Mouse (Mus musculus) gastrocnemius, postnatal 36 days (tissue): ENCODE data around the gene Fbxo11. TPM values are rescaled to one million over a fixed set of nuclear protein-coding genes. Genes with fewer than 3 reads are reported as not detected.
"Not testable (repeated sequence)": the region's sequence is repeated elsewhere in the genome, so short reads cannot be mapped to it uniquely, and the experiment has no call there.

ENCODE experiments used
- DNase-seq, 2 experiments: peaks; one replicate each; pipeline ENCODE4 v3.0.0; 2022
- intact Hi-C: fragments of 180-260 bp; cut with DNase I; formaldehyde crosslinking; loops from one replicate; pipeline ENCODE4 v1.15.1; 2025
- total RNA-seq, 2 experiments: library from RNA; stranded (reverse); gene quantifications; 2 replicates each; pipeline ENCODE4 v1.2.3; 2021

The Fbxo11 gene
- total RNA-seq, 2 experiments from 2014 or later = 25.5 to 28.0 TPM

DNA sequence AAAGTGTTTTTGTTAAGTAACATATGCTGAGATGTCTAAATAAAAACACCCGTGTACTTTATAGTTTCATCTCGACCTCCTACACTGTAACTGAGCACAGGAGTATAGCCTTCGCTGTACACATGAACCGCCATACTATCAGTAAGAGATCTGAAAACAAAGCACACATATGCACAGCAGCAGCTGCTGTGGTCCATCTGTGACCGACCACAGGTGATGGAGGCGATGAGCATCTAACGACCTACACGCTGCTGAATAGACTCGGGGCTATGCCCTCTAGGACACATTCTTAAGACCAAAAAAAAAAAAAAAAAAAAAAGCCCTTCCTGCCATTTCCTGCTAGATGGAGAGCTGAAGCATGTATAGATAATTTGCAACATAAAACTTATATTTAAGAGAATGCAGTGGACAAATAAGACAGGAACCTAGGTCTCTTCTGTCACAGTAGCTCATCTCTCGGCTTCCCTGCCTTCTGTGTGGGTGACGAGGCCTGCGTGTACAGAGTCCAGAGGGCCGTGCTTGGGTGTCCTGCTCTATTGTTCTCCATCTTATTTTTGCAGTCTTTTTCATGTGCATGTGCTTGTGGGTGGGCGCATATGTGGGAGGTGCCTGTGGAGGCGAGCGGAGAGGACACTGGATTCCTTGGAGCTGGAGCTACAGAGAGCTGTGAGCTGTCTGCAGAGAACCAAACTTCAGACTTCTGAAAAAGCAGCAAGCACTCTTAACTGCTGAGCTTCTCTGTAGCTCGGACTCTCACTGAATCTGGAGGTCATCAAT, 35.7 kb downstream of the Fbxo11 start:
- intact Hi-C loops = loop anchor here (2.0 to 10.0 kb wide), 3 partner anchors 38 to 485 kb away; partner anchors contain the start of gene Fbxo11
- no peak for DNase-seq

DNA sequence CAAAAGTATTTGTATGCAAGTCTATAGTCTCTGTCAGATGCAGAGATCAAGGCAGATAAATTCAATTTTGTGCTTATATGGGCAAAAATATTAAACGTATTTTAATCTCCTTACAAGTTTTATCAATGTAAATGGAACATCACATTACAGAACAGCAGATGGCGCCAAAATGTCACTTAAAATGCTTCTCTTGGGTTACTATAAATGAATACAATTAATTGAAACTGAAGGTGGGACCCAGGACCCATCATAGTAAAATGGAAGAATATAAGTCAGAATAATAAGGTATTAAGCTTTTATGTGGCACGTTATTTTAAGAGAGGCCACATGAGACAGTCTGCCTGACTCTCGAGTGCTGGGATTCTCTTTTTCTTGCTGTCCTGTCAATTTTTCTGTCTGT, 39.9 kb downstream of the Fbxo11 start:
- no peak for DNase-seq
- intact Hi-C loops = loop anchor here (5.0 to 10.0 kb wide), 2 partner anchors 42 to 490 kb away; partner anchors contain the start of gene Fbxo11

DNA sequence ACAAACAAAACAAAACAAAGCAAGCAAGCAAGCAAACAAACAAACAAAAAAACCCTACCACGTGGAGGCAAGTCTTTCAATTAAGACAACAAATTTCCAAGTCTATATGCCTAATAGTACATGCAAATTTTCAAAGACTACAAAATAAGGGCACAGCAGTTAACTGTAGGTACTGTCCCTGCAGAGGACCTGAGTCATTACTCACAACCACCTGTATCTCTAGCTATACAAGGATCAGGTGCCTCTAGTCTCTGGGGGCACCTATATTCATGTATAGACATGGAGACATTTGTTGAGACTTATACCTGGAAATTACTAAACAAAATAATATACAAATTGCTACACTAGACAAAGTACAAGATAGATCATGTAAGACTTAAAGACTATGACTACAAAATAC, 41.2 kb downstream of the Fbxo11 start:
- DNase-seq = no peak
- intact Hi-C loops = loop anchor here (10.0 kb wide), 1 partner anchor 491 kb away; no protein-coding TSS in a partner anchor

DNA sequence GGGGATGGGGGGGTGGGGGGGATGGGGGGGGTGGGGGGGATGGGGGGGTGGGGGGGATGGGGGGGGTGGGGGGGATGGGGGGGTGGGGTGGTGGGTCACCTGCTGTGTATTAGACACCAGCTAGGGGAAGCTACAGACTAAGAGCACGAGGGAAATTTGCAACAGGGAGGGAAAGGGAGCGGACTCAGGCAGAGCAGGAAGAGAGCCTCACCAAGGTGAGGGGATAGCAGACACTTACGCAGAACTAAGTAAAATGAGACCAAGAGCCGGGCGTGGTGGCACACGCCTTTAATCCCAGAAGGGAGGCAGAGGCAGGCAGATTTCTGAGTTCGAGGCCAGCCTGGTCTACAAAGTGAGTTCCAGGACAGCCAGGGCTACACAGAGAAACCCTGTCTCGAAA, 49.1 kb downstream of the Fbxo11 start:
- intact Hi-C loops = loop anchor here (1.0 kb wide), 1 partner anchor 19 kb away; no protein-coding TSS in a partner anchor
- DNase-seq = not testable (repeated sequence)

DNA sequence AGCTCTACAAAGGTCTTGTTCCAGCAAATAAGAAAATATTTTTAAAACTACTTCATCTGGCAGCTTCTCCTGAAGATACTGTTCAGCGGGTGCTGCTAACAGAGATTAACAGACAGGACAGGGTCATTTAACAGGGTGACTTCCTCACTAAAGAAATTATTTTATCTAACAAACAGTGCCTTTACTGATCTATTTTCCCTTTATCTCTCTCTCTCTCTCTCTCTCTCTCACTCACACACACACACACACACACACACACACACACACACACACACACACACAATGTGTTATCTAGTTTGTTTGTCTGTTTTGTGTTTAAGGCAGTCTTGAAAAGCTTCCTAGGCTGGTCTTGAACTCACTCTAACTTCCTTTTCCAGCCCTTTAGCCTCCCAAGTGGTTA, 50.6 kb downstream of the Fbxo11 start:
- no peak for DNase-seq
- intact Hi-C loops = no loop called here

DNA sequence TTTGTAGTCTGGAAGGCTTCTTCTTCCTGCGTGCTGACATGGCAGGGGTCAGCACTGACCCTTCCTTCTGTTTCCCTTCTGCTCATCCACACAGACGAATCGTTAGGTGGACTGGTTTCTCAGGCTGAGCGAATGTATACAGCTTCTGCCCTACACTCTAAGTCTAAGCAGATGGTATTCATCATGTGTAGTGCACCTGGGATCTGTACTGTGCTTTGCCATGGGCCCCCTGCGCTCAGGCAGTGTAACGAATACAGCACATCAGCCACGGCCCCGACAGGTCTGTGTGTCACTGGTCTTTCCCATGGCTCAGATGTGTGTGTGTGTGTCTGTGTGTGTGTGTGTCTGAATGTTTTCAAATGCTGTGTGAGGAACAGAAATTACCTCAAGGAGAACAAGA, 58.1 kb downstream of the Fbxo11 start:
- intact Hi-C loops = no loop called here
- no peak for DNase-seq

DNA sequence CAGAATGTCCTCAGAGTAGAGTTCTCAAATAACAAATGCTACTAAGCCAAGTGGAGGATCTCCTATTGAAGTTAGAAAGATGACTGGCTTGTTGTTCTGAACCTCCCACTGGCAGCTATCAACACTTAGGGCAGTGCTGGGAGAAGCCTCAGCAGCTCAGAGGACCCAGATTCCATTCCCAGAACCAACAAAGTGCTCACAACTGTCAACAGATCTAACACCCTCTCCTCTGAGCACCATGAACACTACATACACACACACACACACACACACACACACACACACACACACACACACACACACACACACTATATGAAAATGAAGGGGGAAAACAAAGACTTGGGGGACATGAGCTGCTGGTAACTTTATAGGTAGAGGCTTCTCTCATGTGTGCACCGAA, 60.2 kb downstream of the Fbxo11 start:
- DNase-seq = no peak
- intact Hi-C loops = no loop called here

DNA sequence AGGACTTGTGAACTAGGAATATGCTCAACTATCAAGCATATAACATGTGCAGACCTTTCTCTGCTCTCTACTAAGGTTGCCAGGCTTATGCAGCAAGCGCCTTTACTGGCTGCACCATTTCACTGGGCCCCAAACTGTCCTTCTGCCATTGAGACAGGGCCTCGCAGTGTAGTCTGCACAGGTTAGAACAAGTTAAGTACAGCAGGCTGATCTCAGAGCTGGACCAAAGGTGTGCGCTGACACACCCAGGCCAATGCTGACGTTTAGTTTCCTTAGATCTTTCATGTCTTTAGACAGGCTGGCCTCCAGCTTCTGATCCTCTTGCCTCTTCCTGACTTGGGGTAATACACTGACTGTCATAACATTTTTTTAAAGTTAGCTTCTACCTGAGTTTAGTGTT, 67.3 kb downstream of the Fbxo11 start:
- no peak for DNase-seq
- intact Hi-C loops = loop anchor here (1.0 kb wide), 1 partner anchor 18 kb away; no protein-coding TSS in a partner anchor

DNA sequence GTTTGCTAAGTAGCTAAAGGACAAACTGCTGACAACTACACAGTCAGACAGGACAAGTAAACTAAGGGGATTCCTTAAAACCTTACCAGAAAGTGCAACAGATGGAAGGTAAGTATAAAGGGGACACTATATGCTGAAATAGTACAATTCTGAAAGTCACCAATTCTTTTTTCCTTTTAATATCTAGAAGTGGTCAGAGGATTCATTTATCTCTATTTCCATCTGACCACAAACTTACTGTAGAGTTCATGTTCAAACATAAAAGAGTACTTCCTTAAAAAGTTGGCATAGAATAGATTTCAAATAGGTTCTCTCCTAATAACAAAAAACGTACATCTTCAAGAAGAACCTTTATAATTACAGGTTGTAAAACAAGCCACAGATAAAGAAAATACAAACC, 71.8 kb downstream of the Fbxo11 start:
- no peak for DNase-seq
- intact Hi-C loops = no loop called here

DNA sequence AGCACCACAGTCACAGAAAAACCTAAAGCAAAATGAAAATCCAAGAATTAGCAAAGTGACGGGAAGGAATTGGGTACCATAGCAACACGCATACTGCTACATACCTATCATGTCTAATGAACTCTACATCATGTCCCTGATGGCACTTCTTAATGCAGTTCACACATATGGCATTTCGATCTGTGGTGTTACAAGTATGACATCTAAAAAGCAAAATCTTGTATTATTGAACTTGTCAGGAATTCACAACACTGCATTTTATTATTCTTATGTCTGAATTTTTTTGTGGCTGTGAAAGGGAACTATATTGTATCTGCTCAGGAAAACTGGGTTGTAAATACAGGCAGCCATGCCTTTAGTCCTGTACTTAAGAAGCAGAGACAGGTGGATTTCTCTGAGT, 72.9 kb downstream of the Fbxo11 start:
- intact Hi-C loops = no loop called here
- DNase-seq = no peak

DNA sequence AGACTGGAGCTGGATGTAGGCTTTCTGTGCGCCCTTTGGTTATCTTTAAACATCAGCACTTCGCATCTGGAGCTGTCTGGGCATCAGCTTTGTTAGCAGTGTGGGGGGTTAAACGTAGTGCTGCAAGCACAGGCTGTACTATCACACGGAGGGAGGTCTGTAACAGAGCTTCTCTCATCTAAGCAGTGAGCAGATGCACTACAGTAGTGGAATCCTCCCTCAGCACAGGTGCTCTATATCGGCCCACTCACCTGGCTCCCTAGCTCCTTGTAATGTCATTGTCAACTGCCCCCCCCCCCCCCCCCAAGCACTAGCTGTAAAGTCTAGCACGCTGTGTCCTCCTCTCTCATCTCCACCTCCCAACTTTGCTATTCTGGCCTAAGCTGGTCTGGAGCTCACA, 77.6 kb downstream of the Fbxo11 start:
- DNase-seq = no peak
- intact Hi-C loops = no loop called here

DNA sequence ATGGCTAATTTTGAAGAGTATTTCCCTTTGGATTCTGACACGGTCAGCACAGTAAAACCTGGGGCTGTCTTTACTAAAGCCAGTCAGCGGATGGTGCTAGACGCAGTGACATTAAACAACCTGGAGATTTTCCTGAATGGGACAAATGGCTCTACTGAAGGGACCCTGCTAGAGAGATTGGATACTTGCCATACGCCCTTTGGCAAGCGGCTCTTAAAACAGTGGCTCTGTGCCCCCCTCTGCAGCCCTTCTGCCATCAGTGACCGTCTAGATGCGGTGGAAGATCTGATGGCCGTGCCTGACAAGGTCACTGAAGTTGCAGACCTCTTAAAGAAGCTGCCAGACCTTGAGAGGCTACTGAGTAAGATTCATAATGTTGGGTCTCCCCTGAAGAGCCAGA, 79.2 kb downstream of the Fbxo11 start:
- intact Hi-C loops = no loop called here
- no peak for DNase-seq

DNA sequence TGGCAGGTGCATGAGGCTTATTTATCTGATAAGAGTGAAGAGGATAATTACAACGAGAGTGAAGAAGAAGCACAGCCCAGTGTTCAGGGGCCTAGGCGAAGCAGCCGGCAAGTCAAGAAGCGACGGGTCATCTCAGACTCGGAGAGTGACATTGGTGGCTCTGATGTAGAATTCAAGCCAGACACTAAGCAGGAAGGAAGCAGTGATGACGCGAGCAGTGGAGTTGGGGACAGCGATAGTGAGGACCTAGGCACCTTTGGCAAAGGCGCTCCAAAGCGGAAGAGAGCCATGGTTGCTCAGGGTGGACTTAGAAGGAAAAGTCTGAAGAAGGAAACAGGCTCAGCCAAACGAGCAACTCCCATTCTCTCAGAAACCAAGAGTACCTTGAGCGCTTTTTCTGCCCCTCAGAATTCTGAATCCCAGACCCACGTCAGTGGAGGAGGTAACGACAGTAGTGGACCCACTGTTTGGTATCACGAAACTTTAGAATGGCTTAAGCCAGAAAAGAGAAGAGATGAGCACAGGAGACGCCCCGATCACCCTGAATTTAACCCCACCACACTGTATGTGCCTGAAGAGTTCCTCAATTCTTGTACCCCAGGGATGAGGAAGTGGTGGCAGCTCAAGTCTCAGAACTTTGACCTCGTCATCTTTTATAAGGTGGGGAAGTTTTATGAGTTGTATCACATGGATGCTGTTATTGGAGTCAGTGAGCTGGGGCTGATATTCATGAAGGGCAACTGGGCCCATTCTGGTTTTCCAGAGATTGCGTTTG, 80.5 kb downstream of the Fbxo11 start:
- no peak for DNase-seq
- intact Hi-C loops = no loop called here

DNA sequence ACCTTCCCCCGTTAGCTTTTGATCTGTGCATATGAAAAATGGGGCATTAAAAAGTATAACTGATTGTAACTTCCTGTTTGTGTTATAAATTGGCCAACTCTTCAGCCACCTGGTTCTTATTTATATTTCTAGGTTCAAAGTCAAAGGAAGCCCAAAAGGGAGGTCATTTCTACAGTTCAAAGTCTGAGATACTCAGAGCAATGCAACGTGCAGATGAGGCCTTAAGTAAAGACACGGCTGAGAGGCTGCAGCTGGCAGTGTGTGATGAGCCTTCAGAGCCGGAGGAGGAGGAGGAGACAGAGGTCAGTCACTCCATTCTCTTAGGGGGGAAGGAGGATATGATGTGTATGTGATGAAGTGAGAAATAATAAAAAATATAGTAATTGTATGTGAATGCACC, 81.8 kb downstream of the Fbxo11 start:
- intact Hi-C loops = no loop called here
- no peak for DNase-seq

DNA sequence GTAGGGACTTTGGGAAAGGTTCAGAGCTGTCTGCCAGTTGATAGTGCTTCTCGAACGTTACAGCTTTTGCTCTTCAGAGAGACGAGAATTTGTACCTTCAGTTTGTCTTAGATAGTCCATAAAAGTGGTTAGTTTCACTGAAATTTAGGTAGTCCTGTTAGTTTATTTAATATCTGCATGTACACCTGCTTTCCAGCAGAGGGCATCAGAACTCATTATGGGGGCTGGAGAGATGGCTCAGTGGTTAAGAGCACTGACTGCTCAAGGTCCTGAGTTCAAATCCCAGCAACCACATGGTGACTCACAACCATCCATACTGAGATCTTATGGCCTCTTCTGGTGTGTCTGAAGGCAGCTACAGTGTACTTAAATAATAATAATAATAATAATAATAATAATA, 83.0 kb downstream of the Fbxo11 start:
- DNase-seq = no peak
- intact Hi-C loops = no loop called here

DNA sequence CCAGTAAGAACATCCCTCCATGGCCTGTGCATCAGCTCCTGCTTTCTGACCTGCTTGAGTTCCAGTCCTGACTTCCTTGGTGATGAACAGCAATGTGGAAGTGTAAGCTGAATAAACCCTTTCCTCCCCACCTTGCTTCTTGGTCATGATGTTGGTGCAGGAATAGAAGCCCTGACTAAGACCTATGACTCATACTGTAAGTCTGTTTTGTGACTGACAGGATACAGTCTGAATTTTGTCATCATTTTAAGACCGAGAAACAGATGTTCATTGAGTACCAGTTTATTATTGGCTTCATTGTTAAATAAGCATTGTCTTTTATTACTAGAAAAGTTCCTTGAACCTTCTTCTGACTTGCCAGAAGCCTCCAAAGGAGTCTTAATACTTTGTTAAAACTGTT, 85.4 kb downstream of the Fbxo11 start:
- intact Hi-C loops = loop anchor here (10.0 kb wide), 1 partner anchor 85 kb away; the partner anchor contains the start of gene Fbxo11
- DNase-seq = not testable (repeated sequence)

DNA sequence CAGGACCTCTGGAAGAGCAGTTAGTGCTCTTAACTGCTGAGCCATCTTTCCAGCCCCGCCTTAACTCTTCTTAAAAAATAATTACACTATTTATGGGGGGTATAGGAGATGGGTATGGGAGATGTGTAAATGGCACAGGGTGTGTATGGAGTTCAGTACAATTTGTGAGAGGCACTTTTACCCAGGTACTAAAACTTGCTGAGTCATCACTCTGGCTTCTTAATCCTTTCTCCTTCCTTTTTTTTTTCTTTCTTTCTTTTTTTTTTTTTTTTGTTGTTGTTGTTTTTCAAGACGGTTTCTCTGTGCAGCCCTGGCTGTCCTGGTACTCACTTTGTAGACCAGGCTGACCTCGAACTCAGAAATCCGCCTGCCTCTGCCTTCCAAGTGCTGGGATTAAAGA, 88.2 kb downstream of the Fbxo11 start:
- intact Hi-C loops = loop anchor here (10.0 kb wide), 1 partner anchor 88 kb away; the partner anchor contains the start of gene Fbxo11
- DNase-seq = not testable (repeated sequence)

DNA sequence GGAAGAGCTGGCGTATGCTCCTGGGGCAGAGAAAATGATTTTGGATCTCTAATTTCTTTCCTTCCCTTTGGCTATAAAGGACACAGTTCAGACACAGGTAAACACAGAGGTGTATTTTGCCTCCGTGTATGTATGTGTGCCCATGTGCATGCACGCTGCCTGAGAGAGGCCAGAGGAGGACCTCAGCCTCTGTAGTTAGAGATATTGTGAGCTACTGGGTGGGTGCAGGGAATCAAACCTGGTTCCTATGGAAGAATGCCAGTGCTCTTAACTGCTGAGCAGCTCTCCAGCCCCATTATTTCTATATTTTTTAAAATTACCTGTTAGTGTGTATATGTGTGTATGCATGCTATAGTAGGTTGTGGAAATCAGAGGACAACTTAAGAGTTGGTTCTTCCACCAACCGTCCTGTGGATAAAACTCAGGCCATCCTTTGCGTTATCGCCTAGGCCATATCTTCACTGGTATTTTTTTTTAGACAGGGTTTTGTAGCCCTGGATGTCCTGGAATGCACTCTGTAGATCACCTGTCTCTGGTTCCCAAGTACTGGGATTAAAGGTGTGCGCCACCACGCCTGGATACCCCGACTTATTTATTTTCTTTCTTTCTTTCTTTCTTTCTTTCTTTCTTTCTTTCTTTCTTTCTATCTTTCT, 88.8 kb downstream of the Fbxo11 start:
- no peak for DNase-seq
- intact Hi-C loops = loop anchor here (10.0 kb wide), 1 partner anchor 89 kb away; the partner anchor contains the start of gene Fbxo11

DNA sequence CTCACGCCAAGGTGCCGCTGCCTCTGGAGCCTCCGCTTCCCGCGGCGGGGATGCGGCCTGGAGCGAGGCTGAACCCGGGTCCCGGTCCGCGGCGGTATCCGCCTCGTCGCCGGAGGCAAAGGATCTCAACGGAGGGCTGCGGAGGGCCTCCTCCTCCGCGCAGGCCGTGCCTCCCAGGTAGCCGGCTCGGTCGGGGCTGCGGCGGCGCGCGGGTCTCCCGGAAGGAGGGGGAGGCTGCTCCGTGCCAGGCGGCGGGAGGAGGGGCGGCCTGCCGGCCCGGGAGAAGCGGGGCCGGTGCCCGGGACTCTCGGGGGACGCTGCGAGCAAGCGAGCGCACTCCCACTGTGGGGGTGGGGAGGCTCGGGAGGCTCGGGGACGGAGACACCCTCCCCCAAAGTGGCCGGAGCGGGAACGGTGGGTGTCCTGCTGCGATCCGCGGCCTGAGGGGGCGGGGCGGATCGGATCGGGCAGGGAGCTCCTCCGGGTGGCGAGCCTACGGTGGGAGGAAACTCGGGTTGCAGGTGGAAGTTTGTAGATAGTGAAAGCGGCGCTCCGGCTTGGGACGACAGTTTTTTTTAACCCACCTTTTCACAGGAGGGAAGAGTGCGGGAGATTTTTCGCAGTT, 89.8 kb downstream of the Fbxo11 start:
- intact Hi-C loops = loop anchor here (10.0 kb wide), 1 partner anchor 89 kb away; the partner anchor contains the start of gene Fbxo11
- peak; percentile 33 to 61 for DNase-seq

DNA sequence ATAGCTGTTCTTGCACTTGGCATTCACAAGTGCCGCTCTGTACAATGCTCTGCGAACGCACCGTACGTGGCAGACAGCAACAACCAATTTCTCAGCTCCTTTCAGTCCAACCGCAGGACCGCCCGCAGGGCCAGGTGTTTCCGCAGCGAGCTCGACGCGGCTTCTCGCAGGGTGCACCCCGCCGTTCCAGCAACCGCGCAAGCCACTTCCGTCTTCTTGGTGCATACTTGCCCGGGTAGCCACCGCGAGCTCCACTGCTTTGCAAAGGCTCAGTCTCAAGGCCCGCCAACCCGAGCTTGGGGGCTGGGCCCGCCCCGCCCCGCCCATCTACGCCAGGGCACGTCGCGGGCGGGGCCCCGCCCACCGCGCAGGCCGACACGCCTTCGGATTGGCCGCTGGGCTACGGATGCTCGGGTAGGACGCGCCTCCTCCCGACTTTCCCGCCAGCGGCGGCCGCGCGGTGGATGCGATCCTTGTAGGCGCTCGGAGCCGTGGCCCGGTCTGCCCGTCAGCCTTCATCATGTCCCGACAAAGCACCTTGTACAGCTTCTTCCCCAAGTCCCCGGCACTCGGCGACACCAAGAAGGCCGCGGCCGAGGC, 90.4 kb downstream of the Fbxo11 start, which contains the start of gene Msh6:
Gene Msh6, plus strand, starts transcription at position 434 of the 600 bp plus-strand sequence.
- intact Hi-C loops = loop anchor here (10.0 kb wide), 1 partner anchor 90 kb away; the partner anchor contains the start of gene Fbxo11
- peak; percentile 78 to 82 for DNase-seq
